In genomic region chr5:38863029-38863428, GRCm38 (mm10) we compare ENCODE assay signal across 30 mouse cellular contexts. TPM values are rescaled to one million over a fixed set of nuclear protein-coding genes. Genes with fewer than 3 reads are reported as not detected.
"Had no signal": no experiment of that assay in that cellular context is flagged by ENCODE, and none has a peak within 500 bp of the region (broad histone marks: within the 10 kb centered on the region; RNA-seq: fewer than 3 reads in every experiment).

No protein-coding gene starts in this region.

- H3K27ac ChIP-seq: gastrocnemius, adult 2 months; heart, adult 2 months; heart, embryonic 13.5 days; heart, embryonic 15.5 days; hindbrain, embryonic 13.5 days; intestine, embryonic 15.5 days; layer of hippocampus, adult 2 months; left cerebral cortex, adult 2 months; limb, embryonic 10.5 days; limb, embryonic 12.5 days; liver, embryonic 13.5 days; liver, embryonic 15.5 days had no signal

- H3K4me1 ChIP-seq: heart, embryonic 13.5 days; heart, embryonic 15.5 days; intestine, embryonic 15.5 days; liver, embryonic 13.5 days; liver, embryonic 15.5 days had no signal

- DNase-seq: gastrocnemius, adult 2 months; gastrocnemius, postnatal 10 days; gastrocnemius, postnatal 25 days; heart, adult 2 months; heart, postnatal 14 days; heart, postnatal 36 days; kidney, adult 18-20 months; kidney, adult 8-10 months; kidney, postnatal 10 days; kidney, postnatal 25 days; kidney, postnatal 4 days; liver; liver, embryonic 13.5 days had no signal

- H3K4me3 ChIP-seq: gastrocnemius, adult 2 months; heart, adult 2 months; heart, embryonic 13.5 days; heart, embryonic 15.5 days; hindbrain, embryonic 13.5 days; intestine, embryonic 15.5 days; layer of hippocampus, adult 2 months; left cerebral cortex, adult 2 months; limb, embryonic 10.5 days; limb, embryonic 12.5 days; liver, embryonic 13.5 days; liver, embryonic 15.5 days had no signal

RNA-seq across cellular contexts. Expression of gene Clnk, which starts 13.6 kb away (rescaled TPM):
- total RNA-seq: gastrocnemius, adult 2 months; gastrocnemius, postnatal 10 days; gastrocnemius, postnatal 25 days; gastrocnemius, postnatal 4 days; heart, adult 2 months; heart, postnatal 14 days; heart, postnatal 36 days; layer of hippocampus, adult 2 months; layer of hippocampus, postnatal 25 days; left cerebral cortex, postnatal 36 days had no signal
- polyA plus RNA-seq: heart, embryonic 11.5 days; heart, embryonic 15.5 days; heart, postnatal 0 days; inflammation-experienced regulatory T-cells, adult 6 months; kidney, embryonic 14.5 days; kidney, embryonic 16.5 days; limb, embryonic 12.5 days; liver, embryonic 13.5 days; liver, embryonic 15.5 days had no signal
